Mouse (Mus musculus) myocyte (in vitro differentiated cells): ENCODE measurements around the gene Hmox1. TPM values are rescaled to one million over a fixed set of nuclear protein-coding genes. Genes with fewer than 3 reads are reported as not detected.

Experiments used
- H3K27me3 ChIP-seq: one replicate; pipeline ENCODE4 v1.6.1; 2011; ENCODE audit not compliant: control insufficient read depth, insufficient read depth, insufficient read length
- H3K36me3 ChIP-seq: one replicate; pipeline ENCODE4 v1.6.1; 2011; ENCODE audit not compliant: control insufficient read depth, insufficient read depth
- H3K4me2 ChIP-seq: one replicate; pipeline ENCODE4 v1.6.1; 2011; ENCODE audit warnings: low read depth, control low read depth
- H3K4me3 ChIP-seq: one replicate; pipeline ENCODE4 v1.5.1; 2011; ENCODE audit warnings: mild to moderate bottlenecking, control low read depth, moderate library complexity
- H3K79me2 ChIP-seq: one replicate; pipeline ENCODE4 v1.6.1; 2011; ENCODE audit not compliant: control insufficient read depth, insufficient read depth
- H3ac ChIP-seq: one replicate; pipeline ENCODE4 v1.6.1; 2011; ENCODE audit not compliant: control insufficient read depth, insufficient read length
- CEBPB ChIP-seq: IDR thresholded peaks from 2 replicates; pipeline ENCODE4 v1.6.1; 2011; ENCODE audit warnings: mild to moderate bottlenecking, moderate library complexity; ENCODE audit not compliant: poor library complexity, insufficient read depth, severe bottlenecking
- E2F4 ChIP-seq: IDR thresholded peaks from one replicate; pipeline ENCODE4 v1.6.1; 2011; ENCODE audit warnings: mild to moderate bottlenecking, control low read depth, moderate library complexity; ENCODE audit not compliant: insufficient read depth
- MAX ChIP-seq: IDR thresholded peaks from one replicate; pipeline ENCODE4 v1.6.1; 2011; ENCODE audit warnings: low read depth, mild to moderate bottlenecking, control low read depth
- MYOD1 ChIP-seq, 3 experiments: IDR thresholded peaks; one replicate each; pipeline ENCODE4 v1.6.1; 2011; ENCODE audit warnings: control low read depth in 2 of 3, low read depth in 2 of 3, mild to moderate bottlenecking in 2 of 3, moderate library complexity in 1 of 3; ENCODE audit not compliant: insufficient read length in 2 of 3, control insufficient read depth in 1 of 3
- MYOG ChIP-seq, 3 experiments: IDR thresholded peaks; one replicate each; pipeline ENCODE4 v1.6.1; 2011; ENCODE audit warnings: control low read depth in 2 of 3, low read depth in 2 of 3, mild to moderate bottlenecking in 2 of 3; ENCODE audit not compliant: insufficient read length in 2 of 3, control insufficient read depth in 1 of 3, insufficient read depth in 1 of 3
- POLR2A ChIP-seq: IDR thresholded peaks from one replicate; pipeline ENCODE4 v1.6.1; 2011; ENCODE audit warnings: low read depth, mild to moderate bottlenecking, control low read depth, moderate library complexity; ENCODE audit not compliant: insufficient read length
- POLR2AphosphoS2 ChIP-seq: IDR thresholded peaks from one replicate; pipeline ENCODE4 v1.6.1; 2011; ENCODE audit warnings: low read depth, control low read depth; ENCODE audit not compliant: insufficient read length
- REST ChIP-seq: IDR thresholded peaks from one replicate; pipeline ENCODE4 v1.6.1; 2011; ENCODE audit warnings: mild to moderate bottlenecking, control low read depth, moderate library complexity; ENCODE audit not compliant: insufficient read depth, insufficient read length
- SRF ChIP-seq: IDR thresholded peaks from one replicate; pipeline ENCODE4 v1.6.1; 2011; ENCODE audit warnings: low read depth; ENCODE audit not compliant: control insufficient read depth, insufficient read length
- TCF12 ChIP-seq: IDR thresholded peaks from one replicate; pipeline ENCODE4 v1.6.1; 2011; ENCODE audit warnings: mild to moderate bottlenecking, control low read depth; ENCODE audit not compliant: poor library complexity, insufficient read depth, severe bottlenecking
- TCF3 ChIP-seq: IDR thresholded peaks from one replicate; pipeline ENCODE4 v1.6.1; 2011; ENCODE audit warnings: low read depth, control low read depth; ENCODE audit not compliant: insufficient read length
- USF1 ChIP-seq: IDR thresholded peaks from one replicate; pipeline ENCODE4 v1.6.1; 2011; ENCODE audit warnings: low read depth, mild to moderate bottlenecking, control low read depth, moderate library complexity
- polyA plus RNA-seq: library from polyadenylated mRNA; unstranded; fragments of >200 nt; fragmentation: generic; extraction: Trizol; gene quantifications from one replicate; pipeline ENCODE4 v1.2.1, GENCODE M21; 2012; ENCODE audit warnings: missing spikeins

The Hmox1 gene
- polyA plus RNA-seq, 1 experiment: 89.7 TPM

GRCm38 (mm10) chr8:75078851-75079250 lies 14.6 kb upstream of the Hmox1 start:
- no peaks in the 10 kb centered on the region for H3K27me3 ChIP-seq
- no peaks in the 10 kb centered on the region for H3K79me2 ChIP-seq
- H3K4me3 ChIP-seq: no peak overlapping the region
- TF ChIP-seq SRF: no peak
- TF ChIP-seq POLR2AphosphoS2: no peak
- H3K36me3 ChIP-seq: no peaks in the 10 kb centered on the region
- H3ac ChIP-seq: no peak overlapping the region
- H3K4me2 ChIP-seq: no peak overlapping the region

DNA sequence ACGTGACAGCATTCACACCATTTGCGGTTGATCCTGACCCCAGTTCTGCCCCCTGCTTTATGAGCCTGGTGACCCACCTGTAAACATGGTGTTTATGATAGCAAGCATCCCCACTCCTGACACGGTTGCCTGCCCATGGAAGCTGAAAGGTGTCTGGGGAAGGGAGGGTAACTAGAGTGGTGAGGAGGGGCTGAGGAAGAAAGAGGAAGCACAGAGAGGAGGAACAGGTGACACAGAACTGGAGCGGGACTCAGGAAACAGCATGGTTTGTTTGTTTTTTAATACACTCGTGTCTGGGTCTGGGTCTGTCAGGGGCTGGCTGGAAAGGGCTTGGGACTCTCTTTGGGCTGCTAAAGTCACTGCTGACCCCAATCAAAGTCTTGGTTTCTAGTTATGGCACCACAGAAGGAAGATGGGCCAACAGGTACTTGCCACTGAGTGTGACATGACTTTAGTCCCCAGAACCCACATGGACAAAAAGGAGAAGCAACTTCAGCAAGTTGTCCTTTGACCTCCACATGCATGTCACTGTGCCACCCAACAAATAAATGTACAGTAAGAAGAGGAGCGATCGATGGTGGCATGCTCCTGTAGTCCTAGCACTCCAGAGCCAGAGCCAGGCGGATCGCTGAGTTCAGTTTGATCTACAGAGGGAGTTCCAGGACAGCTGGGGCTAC lies 11.9 kb upstream of the Hmox1 start:
- Histone ChIP-seq H3K27me3 (no peaks in the 10 kb centered on the region), H3K36me3 (no peaks in the 10 kb centered on the region), H3ac (no peak overlapping the region), H3K4me3 (no peak overlapping the region), H3K4me2 (no peak overlapping the region), H3K79me2 (no peaks in the 10 kb centered on the region)
- no peak for TF ChIP-seq REST
- no peak for TF ChIP-seq SRF
- no peak for TF ChIP-seq CEBPB
- no peak for TF ChIP-seq MYOG (IDR thresholded peaks at IDR 0.05; ENCODE audit: control insufficient read depth in 1 of 3, insufficient read depth in 1 of 3, insufficient read length in 2 of 3, low read depth in 2 of 3)
- no peak for TF ChIP-seq POLR2A
- no peak for TF ChIP-seq E2F4
- TF ChIP-seq USF1: no peak
- TF ChIP-seq MYOD1 (IDR thresholded peaks at IDR 0.05; ENCODE audit: control insufficient read depth in 1 of 3, insufficient read length in 2 of 3, low read depth in 2 of 3): no peak
- no peak for TF ChIP-seq POLR2AphosphoS2
- TF ChIP-seq TCF3: no peak
- TF ChIP-seq MAX: no peak
- TF ChIP-seq TCF12: no peak

DNA sequence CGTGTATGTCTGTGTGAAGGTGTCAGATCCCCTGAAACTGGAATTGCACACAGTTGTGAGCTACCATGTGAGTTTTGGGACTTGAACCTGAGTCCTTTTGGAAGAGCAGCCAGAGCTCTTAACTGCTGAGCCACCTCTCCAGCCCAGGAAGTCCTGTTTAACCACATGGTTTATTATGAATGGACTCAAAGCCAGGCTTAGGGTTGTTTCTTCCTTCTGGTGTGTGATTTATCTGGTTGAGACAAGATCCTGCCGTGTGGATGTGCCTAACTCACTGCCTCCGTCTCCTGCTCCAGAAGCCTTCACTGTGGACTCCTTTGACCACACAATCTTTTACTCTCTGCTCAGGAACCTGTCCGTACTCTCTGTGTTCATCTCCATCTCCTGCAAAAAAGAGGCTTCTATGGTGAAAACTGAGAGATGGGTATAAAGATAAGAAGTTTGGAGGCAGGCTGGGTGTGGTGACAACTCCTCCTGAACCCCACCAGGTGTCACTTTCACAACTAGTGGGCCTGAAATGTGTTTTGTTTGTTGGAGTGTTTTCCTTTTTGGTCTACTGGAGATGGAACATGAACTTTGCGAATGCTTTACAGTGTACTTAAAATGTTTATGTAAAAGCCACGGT lies 11.1 kb upstream of the Hmox1 start:
- Histone ChIP-seq H3K27me3 (no peaks in the 10 kb centered on the region), H3K79me2 (no peaks in the 10 kb centered on the region), H3ac (no peak overlapping the region), H3K36me3 (no peaks in the 10 kb centered on the region), H3K4me3 (no peak overlapping the region), H3K4me2 (no peak overlapping the region)
- TF ChIP-seq MYOG (IDR thresholded peaks at IDR 0.05; ENCODE audit: control insufficient read depth in 1 of 3, insufficient read depth in 1 of 3, insufficient read length in 2 of 3, low read depth in 2 of 3): no peak
- no peak for TF ChIP-seq REST
- TF ChIP-seq TCF3: no peak
- TF ChIP-seq POLR2A: no peak
- TF ChIP-seq MAX: no peak
- TF ChIP-seq USF1: no peak
- no peak for TF ChIP-seq POLR2AphosphoS2
- no peak for TF ChIP-seq CEBPB
- no peak for TF ChIP-seq MYOD1 (IDR thresholded peaks at IDR 0.05; ENCODE audit: control insufficient read depth in 1 of 3, insufficient read length in 2 of 3, low read depth in 2 of 3)
- TF ChIP-seq TCF12: no peak
- TF ChIP-seq SRF: no peak

GRCm38 (mm10) chr8:75083846-75084245 lies 9.6 kb upstream of the Hmox1 start:
- Histone ChIP-seq H3K27me3 (no peaks in the 10 kb centered on the region), H3K36me3 (no peaks in the 10 kb centered on the region), H3ac (no peak overlapping the region), H3K4me3 (peak overlapping the region; percentile 11), H3K4me2 (peak overlapping the region; percentile 78), H3K79me2 (no peaks in the 10 kb centered on the region)
- TF ChIP-seq MYOG (IDR thresholded peaks at IDR 0.05; ENCODE audit: control insufficient read depth in 1 of 3, insufficient read depth in 1 of 3, insufficient read length in 2 of 3, low read depth in 2 of 3) (no peak), USF1 (no peak), POLR2A (peak; percentile 31), E2F4 (no peak), TCF3 (no peak), CEBPB (peak; percentile 83), SRF (peak; percentile 35), MYOD1 (IDR thresholded peaks at IDR 0.05; ENCODE audit: control insufficient read depth in 1 of 3, insufficient read length in 2 of 3, low read depth in 2 of 3) (no peak), REST (no peak), MAX (no peak), TCF12 (no peak), POLR2AphosphoS2 (no peak)

DNA sequence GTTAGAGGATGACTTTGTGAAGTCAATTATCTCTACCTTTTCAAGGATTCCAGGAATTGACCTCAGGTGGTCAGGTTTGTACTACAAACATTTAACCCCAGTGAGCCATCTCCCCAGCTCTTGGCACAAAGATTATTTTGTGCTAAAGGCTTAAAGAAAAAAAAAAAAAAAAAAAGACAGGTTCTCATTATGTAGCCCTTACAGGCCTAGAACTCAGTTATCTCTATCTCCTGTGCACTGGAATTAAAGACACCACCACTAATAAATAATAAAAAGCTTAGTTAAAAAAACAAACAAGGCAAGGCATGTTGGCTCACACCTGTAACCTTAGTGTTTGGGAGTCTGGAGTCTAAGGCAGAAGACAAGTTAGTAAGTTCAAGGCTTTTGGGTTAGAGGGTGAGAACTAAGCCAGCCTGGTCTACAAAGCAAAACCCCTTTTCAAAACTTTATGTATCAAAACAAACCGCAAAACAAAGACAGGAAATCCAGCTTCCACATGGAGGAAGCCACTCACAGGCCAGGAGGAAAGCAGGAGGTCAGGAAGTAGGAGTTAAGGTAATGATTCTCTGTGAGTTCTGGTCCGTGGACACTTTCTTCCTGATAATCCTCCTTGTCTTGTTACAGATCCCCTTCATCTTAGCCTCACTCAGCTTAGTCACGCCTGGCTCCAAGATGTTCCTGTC lies 8.9 kb upstream of the Hmox1 start:
- Histone ChIP-seq H3K4me2 (peak overlapping the region; percentile 71), H3ac (no peak overlapping the region), H3K27me3 (no peaks in the 10 kb centered on the region), H3K79me2 (no peaks in the 10 kb centered on the region), H3K4me3 (peak overlapping the region; percentile 11), H3K36me3 (no peaks in the 10 kb centered on the region)
- TF ChIP-seq POLR2A: no peak
- TF ChIP-seq TCF3: no peak
- TF ChIP-seq USF1: no peak
